Mouse (Mus musculus) intestine, embryonic 16.5 days (tissue): Measurements from ENCODE around the gene Traf3ip3. TPM values are rescaled to one million over a fixed set of nuclear protein-coding genes. Genes with fewer than 3 reads are reported as not detected.
A peak's percentile ranks its signal among the peaks of the same experiment; 100 is the strongest.

Source experiments
- ATAC-seq: fragments of 200-750 bp; cut with Nextera tagmentation; 2 replicates; pipeline ENCODE4 v1.8.0; 2017; ENCODE audit warnings: moderate TSS enrichment, moderate library complexity
- H3K27ac ChIP-seq: fragments of 300-500 bp; sonication (generic); 2 replicates; pipeline ENCODE4 v1.5.1; 2014; ENCODE audit warnings: mild to moderate bottlenecking, low read length
- H3K27me3 ChIP-seq: fragments of 300-500 bp; sonication (generic); replicated peaks from 2 replicates; pipeline ENCODE4 v1.6.1; 2014; ENCODE audit warnings: low read length, control low read depth, mixed read lengths; ENCODE audit not compliant: control insufficient read depth, insufficient read depth
- H3K36me3 ChIP-seq: fragments of 300-500 bp; sonication (generic); 2 replicates; pipeline ENCODE4 v1.6.1; 2014; ENCODE audit warnings: low read length, control low read depth; ENCODE audit not compliant: control insufficient read depth, insufficient read depth
- H3K4me1 ChIP-seq: fragments of 300-500 bp; sonication (generic); 2 replicates; pipeline ENCODE4 v1.6.1; 2014; ENCODE audit warnings: low read length, control low read depth, mixed read lengths; ENCODE audit not compliant: control insufficient read depth, insufficient read depth
- H3K4me2 ChIP-seq: fragments of 300-500 bp; sonication (generic); 2 replicates; pipeline ENCODE4 v1.6.1; 2014; ENCODE audit warnings: low read depth, low read length, control low read depth
- H3K4me3 ChIP-seq: fragments of 300-500 bp; sonication (generic); 2 replicates; pipeline ENCODE4 v1.5.1; 2014; ENCODE audit warnings: mild to moderate bottlenecking, low read length
- H3K9ac ChIP-seq: fragments of 300-500 bp; sonication (generic); 2 replicates; pipeline ENCODE4 v1.6.1; 2014; ENCODE audit warnings: low read depth, low read length
- H3K9me3 ChIP-seq: fragments of 300-500 bp; sonication (generic); 2 replicates; pipeline ENCODE4 v1.6.1; 2016; ENCODE audit warnings: low read length, control low read depth; ENCODE audit not compliant: control insufficient read depth
- WGBS: fragments of 180-500 bp; shearing (Covaris S2); extraction: QIAGEN DNeasy Blood & Tissue Kit; methylation state at CpG from one replicate; pipeline ENCODE4 v1.1.7; 2014; 5-methylcytosine and 5-hydroxymethylcytosine counted together
- polyA plus RNA-seq: library from polyadenylated mRNA; unstranded; fragments of >200 nt; fragmentation: Nextera tagmentation; extraction: Ambion mirVana; gene quantifications from 2 replicates; pipeline ENCODE4 v1.2.1, GENCODE M21; 2015

Traf3ip3 gene
- polyA plus RNA-seq, 1 experiment from 2014 or later: 3.4 TPM

GRCm38 (mm10) chr1:193142517-193143062 is 58.9 kb downstream of the Traf3ip3 start:
- H3K9ac ChIP-seq: no peak overlapping the region
- no peaks in the 10 kb centered on the region for H3K36me3 ChIP-seq
- H3K4me2 ChIP-seq: no peak overlapping the region
- 84% methylated on average over 8 of the region's 8 CpGs for WGBS
- no peaks in the 10 kb centered on the region for H3K4me1 ChIP-seq
- no peak for ATAC-seq
- H3K4me3 ChIP-seq: no peak overlapping the region
- H3K27me3 ChIP-seq: no peaks in the 10 kb centered on the region
- H3K9me3 ChIP-seq: no peaks in the 10 kb centered on the region
- H3K27ac ChIP-seq: no peak overlapping the region

GRCm38 (mm10) chr1:193141118-193141517 is 60.4 kb downstream of the Traf3ip3 start:
- H3K27me3 ChIP-seq: no peaks in the 10 kb centered on the region
- no peak for ATAC-seq
- WGBS: 64% methylated on average over 7 of the region's 7 CpGs

GRCm38 (mm10) chr1:193138669-193139068 is 62.8 kb downstream of the Traf3ip3 start:
- Histone ChIP-seq H3K4me3 (no peak overlapping the region), H3K27me3 (no peaks in the 10 kb centered on the region), H3K9ac (peak overlapping the region; percentile 21; the same call in 1 of the 2 replicates), H3K9me3 (no peaks in the 10 kb centered on the region), H3K36me3 (no peaks in the 10 kb centered on the region), H3K4me2 (no peak overlapping the region), H3K27ac (peak overlapping the region; percentile 28; the same call in 1 of the 2 replicates), H3K4me1 (no peaks in the 10 kb centered on the region)
- peak; percentile 80 for ATAC-seq
- WGBS: 31% methylated on average over 3 of the region's 3 CpGs

More at GRCm38 (mm10) chr1:193141118-193141517, 60.4 kb downstream of the Traf3ip3 start:
- H3K27ac ChIP-seq: no peak overlapping the region
- no peaks in the 10 kb centered on the region for H3K9me3 ChIP-seq
- no peak overlapping the region for H3K4me3 ChIP-seq
- H3K4me2 ChIP-seq: no peak overlapping the region
- no peak overlapping the region for H3K9ac ChIP-seq
- no peaks in the 10 kb centered on the region for H3K4me1 ChIP-seq
- no peaks in the 10 kb centered on the region for H3K36me3 ChIP-seq

GRCm38 (mm10) chr1:193138087-193138486 is 63.4 kb downstream of the Traf3ip3 start:
- 0 out of 2 replicates have a peak, but pooled peaks have one; percentile 9 for ATAC-seq
- 30% methylated on average over 7 of the region's 7 CpGs for WGBS

GRCm38 (mm10) chr1:193133726-193134125 is 67.8 kb downstream of the Traf3ip3 start:
- no peaks in the 10 kb centered on the region for H3K9me3 ChIP-seq
- peaks cover 10% of the 10 kb centered on the region for H3K4me1 ChIP-seq
- ATAC-seq: no peak
- H3K4me3 ChIP-seq: no peak overlapping the region
- no peak overlapping the region for H3K27ac ChIP-seq
- 94% methylated on average over 1 of the region's 1 CpGs for WGBS
- no peak overlapping the region for H3K9ac ChIP-seq
- no peak overlapping the region for H3K4me2 ChIP-seq
- H3K36me3 ChIP-seq: no peaks in the 10 kb centered on the region
- H3K27me3 ChIP-seq: no peaks in the 10 kb centered on the region

More at GRCm38 (mm10) chr1:193138087-193138486, 63.4 kb downstream of the Traf3ip3 start:
- Histone ChIP-seq H3K36me3 (no peaks in the 10 kb centered on the region), H3K27ac (peak overlapping the region; percentile 28; the same call in 1 of the 2 replicates), H3K9ac (peak overlapping the region; percentile 21; the same call in 1 of the 2 replicates), H3K9me3 (no peaks in the 10 kb centered on the region), H3K27me3 (no peaks in the 10 kb centered on the region), H3K4me3 (no peak overlapping the region), H3K4me2 (no peak overlapping the region), H3K4me1 (no peaks in the 10 kb centered on the region)

- no peaks in the 10 kb centered on the region for H3K27me3 ChIP-seq
- peaks cover 10% of the 10 kb centered on the region for H3K4me1 ChIP-seq
- H3K36me3 ChIP-seq: 0 out of 2 replicates have a peak, but pooled peaks cover 4% of the 10 kb centered on the region
- no peak overlapping the region for H3K4me3 ChIP-seq
- no peak for ATAC-seq
- no peak overlapping the region for H3K27ac ChIP-seq
- no peak overlapping the region for H3K4me2 ChIP-seq
- H3K9me3 ChIP-seq: no peaks in the 10 kb centered on the region
- H3K9ac ChIP-seq: no peak overlapping the region
Observed at GRCm38 (mm10) chr1:193132385-193132784, 69.1 kb downstream of the Traf3ip3 start.

GRCm38 (mm10) chr1:193131311-193131948 is 70.1 kb downstream of the Traf3ip3 start:
- peak overlapping the region; percentile 81 for H3K27ac ChIP-seq
- H3K9ac ChIP-seq: no peak overlapping the region
- no peak overlapping the region for H3K4me3 ChIP-seq
- 0 out of 2 replicates have a peak overlapping the region, but pooled peaks have one; percentile 13 for H3K4me2 ChIP-seq
- ATAC-seq: peak; percentile 88
- H3K9me3 ChIP-seq: no peaks in the 10 kb centered on the region
- H3K27me3 ChIP-seq: no peaks in the 10 kb centered on the region
- H3K4me1 ChIP-seq: peaks cover 10% of the 10 kb centered on the region
- 34% methylated on average over 6 of the region's 6 CpGs for WGBS
- H3K36me3 ChIP-seq: 0 out of 2 replicates have a peak, but pooled peaks cover 4% of the 10 kb centered on the region

GRCm38 (mm10) chr1:193130839-193131238 is 70.7 kb downstream of the Traf3ip3 start:
- Histone ChIP-seq H3K4me2 (peak overlapping the region; percentile 48), H3K4me1 (peaks cover 10% of the 10 kb centered on the region), H3K27me3 (no peaks in the 10 kb centered on the region), H3K27ac (peak overlapping the region; percentile 81), H3K9ac (peak overlapping the region; percentile 52), H3K36me3 (0 out of 2 replicates have a peak, but pooled peaks cover 4% of the 10 kb centered on the region), H3K4me3 (peak overlapping the region; percentile 91), H3K9me3 (no peaks in the 10 kb centered on the region)
- 44% methylated on average over 8 of the region's 8 CpGs for WGBS
- ATAC-seq: peak; percentile 44

- no peaks in the 10 kb centered on the region for H3K9me3 ChIP-seq
- 0 out of 2 replicates have a peak, but pooled peaks cover 4% of the 10 kb centered on the region for H3K36me3 ChIP-seq
- peak overlapping the region; percentile 48 for H3K4me2 ChIP-seq
- peak overlapping the region; percentile 91 for H3K4me3 ChIP-seq
- no peaks in the 10 kb centered on the region for H3K27me3 ChIP-seq
- peaks cover 10% of the 10 kb centered on the region for H3K4me1 ChIP-seq
- 19% methylated on average over 11 of the region's 11 CpGs for WGBS
- peak overlapping the region; percentile 52 for H3K9ac ChIP-seq
- H3K27ac ChIP-seq: peak overlapping the region; percentile 81
- peak; percentile 31 for ATAC-seq
Observed at GRCm38 (mm10) chr1:193130456-193130825, 71.1 kb downstream of the Traf3ip3 start.
